In the genomic region with DNA sequence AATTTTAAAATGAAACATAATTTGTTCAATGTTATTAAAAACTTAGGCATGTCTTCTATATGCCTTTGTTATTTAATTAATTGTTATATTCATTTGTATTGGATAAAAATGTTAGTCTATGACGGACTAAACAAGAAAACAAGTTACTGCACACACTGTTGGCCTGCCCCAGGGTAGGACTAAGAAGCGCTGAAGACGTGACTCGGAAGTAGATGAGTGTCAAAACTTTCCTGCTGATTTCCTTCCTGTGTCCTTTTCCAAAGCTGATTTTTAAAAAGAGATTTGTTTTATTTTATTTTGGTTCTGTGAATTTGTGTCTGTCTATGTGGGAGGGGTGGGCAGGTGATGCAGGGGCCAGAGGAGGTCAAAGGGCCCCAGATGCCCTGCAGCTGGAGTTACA, we compare ENCODE assay signal across 18 mouse cellular contexts. TPM values are rescaled to one million over a fixed set of nuclear protein-coding genes. Genes with fewer than 3 reads are reported as not detected.
"Had no signal": no experiment of that assay in that cellular context is flagged by ENCODE, and none has a peak within 500 bp of the region (broad histone marks: within the 10 kb centered on the region; RNA-seq: fewer than 3 reads in every experiment).

No protein-coding gene starts in this region.

- DNase-seq: lung, embryonic 14.5 days; lung, postnatal 10 days; lung, postnatal 4 days; midbrain, embryonic 14.5 days; right cerebral cortex, postnatal 14 days; thymus, adult 18-20 months; thymus, postnatal 14 days; thymus, postnatal 36 days had no signal

- H3K9ac ChIP-seq: lung, embryonic 14.5 days; midbrain, embryonic 12.5 days; neural tube, embryonic 12.5 days had no signal

- H3K27ac ChIP-seq: midbrain, embryonic 10.5 days; midbrain, embryonic 12.5 days; neural tube, embryonic 12.5 days had no signal

- H3K27me3 ChIP-seq: midbrain, embryonic 12.5 days; neural tube, embryonic 12.5 days had no signal

- H3K36me3 ChIP-seq: midbrain, embryonic 10.5 days; midbrain, embryonic 12.5 days; neural tube, embryonic 12.5 days had no signal

- ATAC-seq: midbrain, embryonic 16.5 days had no signal

- H3K4me1 ChIP-seq: midbrain, embryonic 12.5 days; neural tube, embryonic 12.5 days had no signal

- H3K4me3 ChIP-seq: midbrain, embryonic 10.5 days; midbrain, embryonic 12.5 days; neural tube, embryonic 12.5 days had no signal

- H3K4me2 ChIP-seq: lung, embryonic 14.5 days; midbrain, embryonic 12.5 days; neural tube, embryonic 12.5 days had no signal

RNA-seq across cellular contexts. Expression of a gene that starts 25.7 kb away (rescaled TPM):
- total RNA-seq: megakaryocyte-erythroid progenitor cell, adult 5-6 weeks had no signal

RNA-seq across cellular contexts. Expression of a gene that starts 42.0 kb away (rescaled TPM):
- total RNA-seq: megakaryocyte, adult 5-6 weeks; megakaryocyte-erythroid progenitor cell, adult 5-6 weeks had no signal
- polyA plus RNA-seq: lung, embryonic 14.5 days; lung, embryonic 16.5 days; midbrain, embryonic 10.5 days; midbrain, embryonic 12.5 days; midbrain, embryonic 14.5 days; neural tube, embryonic 12.5 days; neural tube, embryonic 14.5 days; stomach, embryonic 16.5 days; thymus, postnatal 0 days had no signal
